Mouse (Mus musculus) myocyte (in vitro differentiated cells): ENCODE results near the gene Zfp398. TPM values are rescaled to one million over a fixed set of nuclear protein-coding genes. Genes with fewer than 3 reads are reported as not detected.
"Not testable (repeated sequence)": the region's sequence is repeated elsewhere in the genome, so short reads cannot be mapped to it uniquely, and the experiment has no call there.

Source experiments
- H3K27me3 ChIP-seq: one replicate; pipeline ENCODE4 v1.6.1; 2011; ENCODE audit not compliant: control insufficient read depth, insufficient read depth, insufficient read length
- H3K36me3 ChIP-seq: one replicate; pipeline ENCODE4 v1.6.1; 2011; ENCODE audit not compliant: control insufficient read depth, insufficient read depth
- H3K4me2 ChIP-seq: one replicate; pipeline ENCODE4 v1.6.1; 2011; ENCODE audit warnings: low read depth, control low read depth
- H3K4me3 ChIP-seq: one replicate; pipeline ENCODE4 v1.5.1; 2011; ENCODE audit warnings: mild to moderate bottlenecking, control low read depth, moderate library complexity
- H3K79me2 ChIP-seq: one replicate; pipeline ENCODE4 v1.6.1; 2011; ENCODE audit not compliant: control insufficient read depth, insufficient read depth
- H3ac ChIP-seq: one replicate; pipeline ENCODE4 v1.6.1; 2011; ENCODE audit not compliant: control insufficient read depth, insufficient read length
- CEBPB ChIP-seq: IDR thresholded peaks from 2 replicates; pipeline ENCODE4 v1.6.1; 2011; ENCODE audit warnings: mild to moderate bottlenecking, moderate library complexity; ENCODE audit not compliant: poor library complexity, insufficient read depth, severe bottlenecking
- E2F4 ChIP-seq: IDR thresholded peaks from one replicate; pipeline ENCODE4 v1.6.1; 2011; ENCODE audit warnings: mild to moderate bottlenecking, control low read depth, moderate library complexity; ENCODE audit not compliant: insufficient read depth
- MAX ChIP-seq: IDR thresholded peaks from one replicate; pipeline ENCODE4 v1.6.1; 2011; ENCODE audit warnings: low read depth, mild to moderate bottlenecking, control low read depth
- MYOD1 ChIP-seq, 3 experiments: IDR thresholded peaks; one replicate each; pipeline ENCODE4 v1.6.1; 2011; ENCODE audit warnings: control low read depth in 2 of 3, low read depth in 2 of 3, mild to moderate bottlenecking in 2 of 3, moderate library complexity in 1 of 3; ENCODE audit not compliant: insufficient read length in 2 of 3, control insufficient read depth in 1 of 3
- MYOG ChIP-seq, 3 experiments: IDR thresholded peaks; one replicate each; pipeline ENCODE4 v1.6.1; 2011; ENCODE audit warnings: control low read depth in 2 of 3, low read depth in 2 of 3, mild to moderate bottlenecking in 2 of 3; ENCODE audit not compliant: insufficient read length in 2 of 3, control insufficient read depth in 1 of 3, insufficient read depth in 1 of 3
- POLR2A ChIP-seq: IDR thresholded peaks from one replicate; pipeline ENCODE4 v1.6.1; 2011; ENCODE audit warnings: low read depth, mild to moderate bottlenecking, control low read depth, moderate library complexity; ENCODE audit not compliant: insufficient read length
- POLR2AphosphoS2 ChIP-seq: IDR thresholded peaks from one replicate; pipeline ENCODE4 v1.6.1; 2011; ENCODE audit warnings: low read depth, control low read depth; ENCODE audit not compliant: insufficient read length
- REST ChIP-seq: IDR thresholded peaks from one replicate; pipeline ENCODE4 v1.6.1; 2011; ENCODE audit warnings: mild to moderate bottlenecking, control low read depth, moderate library complexity; ENCODE audit not compliant: insufficient read depth, insufficient read length
- SRF ChIP-seq: IDR thresholded peaks from one replicate; pipeline ENCODE4 v1.6.1; 2011; ENCODE audit warnings: low read depth; ENCODE audit not compliant: control insufficient read depth, insufficient read length
- TCF12 ChIP-seq: IDR thresholded peaks from one replicate; pipeline ENCODE4 v1.6.1; 2011; ENCODE audit warnings: mild to moderate bottlenecking, control low read depth; ENCODE audit not compliant: poor library complexity, insufficient read depth, severe bottlenecking
- TCF3 ChIP-seq: IDR thresholded peaks from one replicate; pipeline ENCODE4 v1.6.1; 2011; ENCODE audit warnings: low read depth, control low read depth; ENCODE audit not compliant: insufficient read length
- USF1 ChIP-seq: IDR thresholded peaks from one replicate; pipeline ENCODE4 v1.6.1; 2011; ENCODE audit warnings: low read depth, mild to moderate bottlenecking, control low read depth, moderate library complexity
- polyA plus RNA-seq: library from polyadenylated mRNA; unstranded; fragments of >200 nt; fragmentation: generic; extraction: Trizol; gene quantifications from one replicate; pipeline ENCODE4 v1.2.1, GENCODE M21; 2012; ENCODE audit warnings: missing spikeins

The Zfp398 gene
- polyA plus RNA-seq, 1 experiment, result 2.2 TPM

- TF ChIP-seq MYOD1 (IDR thresholded peaks at IDR 0.05; ENCODE audit: control insufficient read depth in 1 of 3, insufficient read length in 2 of 3, low read depth in 2 of 3), result no peak
- no peak for TF ChIP-seq TCF12
- no peak for TF ChIP-seq TCF3
- TF ChIP-seq REST, result no peak
- TF ChIP-seq SRF, result no peak
- no peak for TF ChIP-seq USF1
- no peak for TF ChIP-seq POLR2A
- no peak for TF ChIP-seq E2F4
- no peak for TF ChIP-seq MAX
- TF ChIP-seq POLR2AphosphoS2, result no peak
- TF ChIP-seq MYOG (IDR thresholded peaks at IDR 0.05; ENCODE audit: control insufficient read depth in 1 of 3, insufficient read depth in 1 of 3, insufficient read length in 2 of 3, low read depth in 2 of 3), result no peak
- no peak for TF ChIP-seq CEBPB
- Histone ChIP-seq H3ac (no peak overlapping the region), H3K36me3 (no peaks in the 10 kb centered on the region)
Observed at GRCm38 (mm10) chr6:47841077-47841476, 5.6 kb downstream of the Zfp398 start.

GRCm38 (mm10) chr6:47841831-47842230 is 6.4 kb downstream of the Zfp398 start:
- Histone ChIP-seq H3ac (no peak overlapping the region), H3K27me3 (no peaks in the 10 kb centered on the region), H3K4me3 (no peak overlapping the region), H3K4me2 (no peak overlapping the region), H3K36me3 (no peaks in the 10 kb centered on the region), H3K79me2 (no peaks in the 10 kb centered on the region)
- TF ChIP-seq SRF (no peak), TCF12 (no peak), E2F4 (no peak), MYOG (IDR thresholded peaks at IDR 0.05; ENCODE audit: control insufficient read depth in 1 of 3, insufficient read depth in 1 of 3, insufficient read length in 2 of 3, low read depth in 2 of 3) (no peak)

More at GRCm38 (mm10) chr6:47841077-47841476, 5.6 kb downstream of the Zfp398 start:
- Histone ChIP-seq H3K4me3 (no peak overlapping the region), H3K4me2 (no peak overlapping the region), H3K27me3 (no peaks in the 10 kb centered on the region), H3K79me2 (peaks cover 5% of the 10 kb centered on the region)

DNA sequence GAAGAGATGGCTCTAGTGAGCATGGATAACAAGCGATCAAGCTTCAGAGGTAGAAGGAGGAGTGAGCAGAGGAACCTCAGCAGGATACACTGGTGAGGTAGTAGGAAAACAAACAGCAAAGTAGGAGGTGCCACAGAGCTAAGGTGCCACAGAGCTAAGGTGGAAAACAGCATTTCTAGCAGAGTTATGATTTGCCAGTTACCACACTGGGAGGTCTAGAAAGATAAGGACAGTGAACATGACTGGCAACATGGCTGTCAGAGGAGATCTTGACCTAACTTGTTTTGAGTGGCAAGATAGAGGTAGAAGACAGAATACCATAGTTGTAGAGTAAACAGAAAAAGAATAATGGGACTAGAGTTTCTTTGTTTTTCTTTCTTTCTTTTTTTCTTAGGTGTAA is 6.9 kb downstream of the Zfp398 start:
- Histone ChIP-seq H3ac (no peak overlapping the region), H3K79me2 (no peaks in the 10 kb centered on the region), H3K4me2 (no peak overlapping the region), H3K4me3 (no peak overlapping the region), H3K36me3 (no peaks in the 10 kb centered on the region), H3K27me3 (no peaks in the 10 kb centered on the region)
- no peak for TF ChIP-seq MYOG (IDR thresholded peaks at IDR 0.05; ENCODE audit: control insufficient read depth in 1 of 3, insufficient read depth in 1 of 3, insufficient read length in 2 of 3, low read depth in 2 of 3)
- TF ChIP-seq USF1, result no peak
- no peak for TF ChIP-seq POLR2AphosphoS2
- TF ChIP-seq CEBPB, result no peak
- TF ChIP-seq SRF, result no peak
- TF ChIP-seq MAX, result no peak
- no peak for TF ChIP-seq REST
- TF ChIP-seq POLR2A, result no peak
- TF ChIP-seq TCF12, result no peak
- no peak for TF ChIP-seq MYOD1 (IDR thresholded peaks at IDR 0.05; ENCODE audit: control insufficient read depth in 1 of 3, insufficient read length in 2 of 3, low read depth in 2 of 3)
- TF ChIP-seq E2F4, result no peak
- TF ChIP-seq TCF3, result no peak

DNA sequence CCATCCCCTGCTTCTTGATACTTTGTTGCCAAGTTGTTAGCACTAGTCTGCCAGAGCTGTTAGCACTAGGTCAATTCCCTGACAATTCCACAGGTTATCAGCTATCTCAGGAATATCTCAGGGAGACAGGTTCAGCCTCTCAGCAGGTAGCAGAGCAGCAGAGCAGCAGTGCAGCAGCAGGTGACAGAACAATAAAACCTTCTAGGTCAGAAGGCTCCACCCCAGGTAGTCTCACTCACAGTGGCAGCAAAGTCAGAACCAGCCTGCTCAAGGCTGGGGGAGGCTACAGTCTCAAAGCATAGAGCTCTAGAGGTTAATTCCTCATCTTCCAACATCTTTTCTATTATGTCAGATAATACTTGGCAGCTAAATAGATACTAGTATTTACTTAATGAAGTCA is 10.3 kb downstream of the Zfp398 start:
- H3K36me3 ChIP-seq, result no peaks in the 10 kb centered on the region
- H3K27me3 ChIP-seq, result no peaks in the 10 kb centered on the region
- H3K4me3 ChIP-seq, result no peak overlapping the region
- no peaks in the 10 kb centered on the region for H3K79me2 ChIP-seq
- TF ChIP-seq SRF, result no peak
- TF ChIP-seq POLR2A, result no peak
- TF ChIP-seq USF1, result no peak
- H3ac ChIP-seq, result no peak overlapping the region
- H3K4me2 ChIP-seq, result no peak overlapping the region

GRCm38 (mm10) chr6:47857241-47857640 is 21.8 kb downstream of the Zfp398 start:
- no peaks in the 10 kb centered on the region for H3K79me2 ChIP-seq
- H3K4me3 ChIP-seq, result no peak overlapping the region
- peaks cover 15% of the 10 kb centered on the region for H3K36me3 ChIP-seq
- H3K27me3 ChIP-seq, result no peaks in the 10 kb centered on the region
- no peak overlapping the region for H3K4me2 ChIP-seq
- no peak overlapping the region for H3ac ChIP-seq
- TF ChIP-seq MAX (no peak), CEBPB (no peak), USF1 (no peak), E2F4 (no peak), MYOD1 (IDR thresholded peaks at IDR 0.05; ENCODE audit: control insufficient read depth in 1 of 3, insufficient read length in 2 of 3, low read depth in 2 of 3) (no peak), REST (no peak), TCF3 (no peak), TCF12 (no peak), SRF (no peak), POLR2AphosphoS2 (no peak)

GRCm38 (mm10) chr6:47857729-47858128 is 22.3 kb downstream of the Zfp398 start:
- not testable (repeated sequence) for H3K4me2 ChIP-seq, H3K4me3 ChIP-seq
- peaks cover 15% of the 10 kb centered on the region for H3K36me3 ChIP-seq

More at GRCm38 (mm10) chr6:47857729-47858128, 22.3 kb downstream of the Zfp398 start:
- not testable (repeated sequence) for H3K79me2 ChIP-seq, H3K27me3 ChIP-seq, H3ac ChIP-seq
